Mouse (Mus musculus) hematopoietic stem cell, adult 5-6 weeks (primary cell): Measurements from ENCODE around the gene Dhx34. TPM values are rescaled to one million over a fixed set of nuclear protein-coding genes. Genes with fewer than 3 reads are reported as not detected.
A peak's percentile ranks its signal among the peaks of the same experiment; 100 is the strongest.

Source experiments
- ATAC-seq, 2 experiments: fragments of 125-278 bp in 1 of 2; replicated peaks in 1 of 2; 2 replicates each; pipeline ENCODE4 v1.8.0; 2016 to 2017; ENCODE audit warnings: inconsistent platforms in 2 of 2, mild to moderate bottlenecking in 2 of 2, moderate number of reproducible peaks in 2 of 2, low read depth in 1 of 2, moderate TSS enrichment in 1 of 2; ENCODE audit not compliant: low FRiP score in 2 of 2, poor library complexity in 2 of 2, severe bottlenecking in 2 of 2, insufficient read depth in 1 of 2, low TSS enrichment in 1 of 2
- total RNA-seq: library from RNA; stranded (forward); fragments of 172-1452, 232-1000 nt; gene quantifications from 2 replicates; pipeline ENCODE4 v1.2.3, GENCODE M21; 2017

The Dhx34 gene
- total RNA-seq, 1 experiment from 2014 or later: 9.7 TPM

DNA sequence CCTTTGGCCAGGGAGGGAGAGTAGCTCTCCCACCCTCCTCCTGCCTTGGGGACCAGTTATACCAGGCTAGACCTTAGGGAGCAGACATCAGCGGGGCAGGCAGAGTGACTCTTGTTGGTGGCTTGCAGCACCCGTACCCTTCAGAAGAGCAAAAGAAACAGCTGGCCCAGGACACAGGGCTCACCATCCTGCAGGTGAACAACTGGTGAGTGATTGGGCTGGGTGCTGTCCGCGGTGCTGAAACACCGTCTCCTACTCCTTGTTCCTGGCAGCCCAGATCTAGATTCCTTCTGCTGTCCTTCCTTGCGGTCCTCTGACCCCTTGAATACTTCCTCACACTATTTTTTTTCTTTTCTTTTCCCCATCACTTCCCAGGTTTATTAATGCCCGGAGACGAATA is 38.2 kb downstream of the Dhx34 start:
- ATAC-seq: peak; percentile 46 to 88; a peak in 3 of 4 replicates

DNA sequence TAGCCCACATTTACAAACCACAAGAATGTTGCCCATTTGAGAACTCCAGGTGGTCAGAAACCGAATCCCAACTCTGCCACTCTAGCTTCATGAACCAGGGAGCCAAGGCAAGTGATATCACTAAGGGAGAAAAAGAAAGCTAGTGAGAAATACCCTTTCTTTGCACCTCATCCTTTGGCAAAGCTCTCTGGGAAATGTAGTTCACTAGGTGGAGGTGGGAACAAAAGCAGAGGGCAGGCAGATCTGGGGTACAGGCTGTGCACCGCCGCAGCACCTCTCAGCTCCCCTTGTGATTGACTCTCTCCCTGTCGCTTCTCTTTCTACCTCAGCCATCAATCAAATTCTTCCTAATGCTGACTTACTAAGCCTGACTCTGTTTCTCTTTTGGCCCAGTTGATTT is 43.7 kb downstream of the Dhx34 start:
- ATAC-seq: 0 out of 4 replicates have a peak, but pooled peaks of 1 of the 2 experiments have one; percentile 7

DNA sequence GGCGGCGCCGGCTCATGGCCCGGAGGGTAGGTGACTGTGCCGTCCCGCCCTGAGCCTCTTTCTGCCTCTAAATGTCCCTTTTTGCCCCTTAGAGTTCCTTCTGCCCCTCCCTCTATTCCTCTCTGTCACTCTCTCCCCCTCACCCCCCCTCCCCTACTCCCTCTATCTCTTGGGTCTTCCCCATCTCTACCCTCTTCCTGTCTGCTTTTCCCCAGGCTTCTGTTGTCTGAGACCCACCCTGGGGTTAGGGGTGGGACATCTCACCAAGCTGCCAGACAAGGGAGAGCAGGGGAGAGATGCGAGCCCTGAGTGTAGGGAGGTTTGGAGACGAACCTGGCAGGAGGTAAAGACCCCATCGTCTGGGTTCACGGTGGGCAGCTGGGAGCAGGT is 46.3 kb downstream of the Dhx34 start:
- no peak for ATAC-seq

DNA sequence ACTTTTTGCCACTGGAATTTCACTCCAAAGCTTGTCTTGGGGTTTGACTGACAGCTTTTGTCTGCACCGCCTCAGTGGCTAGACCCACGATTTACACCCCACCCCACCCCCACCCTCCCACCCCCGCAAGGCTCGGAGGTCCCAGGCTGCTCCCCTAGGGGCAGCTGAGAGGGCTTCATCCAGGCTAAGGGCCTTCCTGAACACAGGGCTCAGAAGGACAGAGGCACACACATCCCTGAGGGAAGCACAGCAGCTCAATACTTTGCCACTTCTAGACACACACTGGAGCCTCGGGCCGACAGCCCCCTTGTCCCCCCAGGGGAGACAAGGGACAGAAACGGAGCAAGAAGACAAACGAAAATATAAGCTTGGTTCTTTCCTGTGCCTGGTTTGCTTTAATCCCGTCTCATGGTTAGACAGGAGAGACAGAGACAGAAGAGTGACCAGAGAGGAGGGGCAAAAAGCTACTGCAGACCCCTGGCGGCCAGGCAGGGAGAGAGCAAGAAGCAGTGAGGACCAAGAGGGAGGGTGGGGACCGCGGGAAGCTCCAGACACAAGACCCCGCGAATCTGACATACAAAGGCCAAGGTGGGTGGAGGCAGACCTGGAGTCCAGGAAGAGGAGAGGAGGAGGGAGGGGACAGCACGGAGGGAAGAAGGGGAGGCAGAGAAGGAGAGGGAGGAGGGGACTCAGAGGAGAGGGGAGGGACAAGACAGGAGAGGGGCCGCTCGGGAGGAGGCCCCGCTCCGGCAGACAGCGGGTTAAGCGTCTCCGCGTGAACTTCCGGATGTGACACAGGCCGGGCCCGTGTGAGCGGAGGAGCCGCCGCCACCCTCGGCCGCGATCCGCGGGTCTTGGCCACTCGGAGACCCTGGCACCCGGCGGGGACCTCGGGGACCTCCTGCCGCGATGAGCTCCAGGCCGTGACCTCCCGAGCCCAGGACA is 47.0 kb downstream of the Dhx34 start, which contains the start of gene Meis3:
Gene Meis3, plus strand, starts transcription at position 494 of the 945 bp plus-strand sequence.
- peak; percentile 46 to 47; a peak in 3 of 4 replicates for ATAC-seq

DNA sequence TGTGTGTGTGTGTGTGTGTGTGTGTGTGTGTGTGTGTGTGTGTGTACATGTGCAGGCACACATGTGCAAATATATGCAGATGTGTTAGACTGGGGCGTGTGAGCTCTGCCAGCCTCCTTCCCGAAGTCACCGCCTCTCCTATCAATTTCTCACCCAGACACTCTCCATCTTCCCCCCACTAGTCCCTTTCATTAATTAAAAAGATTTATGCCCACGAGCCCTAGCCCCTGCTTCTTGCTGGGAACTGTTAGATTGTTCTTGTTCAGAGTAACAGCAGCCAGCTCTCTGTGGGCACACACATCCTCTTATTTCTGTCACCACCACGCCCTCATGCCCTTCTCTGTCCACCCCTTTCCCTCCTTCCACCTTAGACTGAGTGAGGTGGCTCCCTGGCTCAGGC is 48.7 kb downstream of the Dhx34 start:
- no peak for ATAC-seq

DNA sequence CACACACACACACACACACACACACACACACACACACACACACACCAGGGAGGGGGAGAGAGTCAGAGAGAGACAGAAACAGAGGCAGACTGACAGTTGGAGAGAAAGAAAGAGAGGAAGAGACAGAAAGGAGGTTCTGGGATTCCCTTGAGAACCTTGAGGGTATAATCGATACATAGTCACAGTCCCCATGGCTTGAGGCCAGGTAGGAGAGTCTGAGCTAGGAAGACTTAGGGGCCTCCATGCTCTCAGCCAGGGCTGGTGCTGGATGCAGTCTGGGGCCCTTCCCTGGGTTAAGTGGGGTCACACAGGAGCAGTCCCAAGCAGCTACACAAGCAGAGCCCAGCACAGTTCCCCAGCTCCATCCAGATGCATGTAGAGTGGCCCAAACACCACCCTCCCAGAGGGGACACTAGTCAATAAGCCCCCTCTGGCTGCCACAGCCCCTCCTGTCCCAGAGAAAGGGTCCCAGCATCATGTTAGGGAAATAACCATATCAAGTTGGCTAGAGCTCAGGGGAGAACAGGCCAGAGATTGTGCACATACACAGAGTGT is 49.2 kb downstream of the Dhx34 start:
- no peak for ATAC-seq

DNA sequence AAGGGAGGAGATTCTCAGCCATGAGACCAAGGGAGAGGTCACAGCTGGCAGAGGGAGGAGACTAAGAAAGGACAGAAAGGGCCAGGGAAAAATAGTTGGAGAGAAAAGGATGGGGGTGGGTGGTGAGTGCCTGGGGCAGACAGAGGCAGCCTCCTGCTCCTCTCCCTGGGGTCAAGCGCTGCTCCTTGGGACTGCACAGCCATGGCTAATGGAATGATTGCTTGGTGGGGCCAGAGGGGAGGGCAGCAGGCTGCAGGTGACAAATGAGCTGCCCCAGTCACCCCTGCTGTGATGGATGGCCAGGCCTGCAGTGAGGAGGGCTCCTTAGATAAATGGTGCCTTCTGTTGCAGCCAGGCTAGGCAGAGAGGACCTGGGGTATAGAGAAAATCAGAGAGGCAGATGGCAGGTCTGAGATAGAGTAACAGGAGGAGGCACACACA is 49.7 kb downstream of the Dhx34 start:
- ATAC-seq: no peak

DNA sequence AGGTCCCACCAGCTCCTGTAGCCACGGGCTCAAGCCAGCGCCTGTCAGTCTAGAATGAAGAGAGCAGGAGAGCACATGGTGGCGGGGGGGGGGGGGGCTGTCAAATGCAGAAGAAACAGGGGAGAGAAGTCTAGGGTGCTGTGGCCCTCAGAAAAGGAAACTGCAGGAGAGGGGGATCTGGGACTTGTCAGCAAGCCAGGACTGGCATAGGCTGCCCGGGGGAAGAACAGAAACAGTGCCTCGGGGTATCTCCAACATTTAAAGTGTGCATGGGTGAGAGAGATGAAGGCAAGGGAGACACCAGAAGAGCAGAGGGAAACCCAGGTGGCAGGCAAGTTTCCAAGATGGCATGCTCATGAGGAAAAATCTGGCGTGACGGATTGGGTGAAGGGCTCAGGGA is 59.8 kb downstream of the Dhx34 start:
- no peak for ATAC-seq

DNA sequence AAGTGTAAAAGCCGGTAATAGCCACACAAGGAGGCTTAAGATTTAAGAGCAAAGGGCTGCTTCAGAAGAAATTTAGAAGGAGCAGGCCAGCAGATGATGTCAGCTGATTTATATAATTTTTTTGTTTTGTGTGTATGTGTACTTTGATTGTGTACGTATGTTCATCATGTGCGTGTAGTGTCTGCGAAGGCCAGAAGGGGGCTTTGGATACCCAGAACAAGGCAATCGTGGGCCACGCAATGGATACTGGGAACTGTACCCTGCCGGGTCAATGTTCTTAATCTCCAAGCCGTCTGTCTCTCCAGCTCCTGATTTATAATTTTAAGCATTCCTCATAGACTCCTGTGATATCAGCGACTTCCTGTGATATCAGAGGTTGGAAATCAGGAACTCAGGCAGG is 60.5 kb downstream of the Dhx34 start:
- ATAC-seq: no peak

DNA sequence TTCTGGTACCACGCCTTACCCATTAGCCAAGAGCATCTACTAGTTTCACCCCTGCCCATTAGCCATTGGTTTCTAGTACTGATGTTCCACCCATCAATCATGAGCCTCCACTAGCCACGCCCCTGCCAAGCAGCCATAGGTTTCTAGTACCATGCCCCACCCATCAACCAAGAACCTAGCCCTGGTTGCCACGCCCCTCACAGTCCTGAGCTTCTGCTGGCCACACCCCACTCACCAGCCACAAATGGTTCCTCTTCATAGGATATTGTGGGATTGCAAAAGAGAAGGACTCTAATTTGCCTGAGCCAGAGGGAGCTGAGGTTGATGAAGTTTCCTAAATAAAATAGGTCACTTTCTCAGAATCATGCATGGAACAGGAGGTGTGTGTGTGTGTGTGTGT is 61.1 kb downstream of the Dhx34 start:
- no peak; a peak in 1 of 4 replicates for ATAC-seq

DNA sequence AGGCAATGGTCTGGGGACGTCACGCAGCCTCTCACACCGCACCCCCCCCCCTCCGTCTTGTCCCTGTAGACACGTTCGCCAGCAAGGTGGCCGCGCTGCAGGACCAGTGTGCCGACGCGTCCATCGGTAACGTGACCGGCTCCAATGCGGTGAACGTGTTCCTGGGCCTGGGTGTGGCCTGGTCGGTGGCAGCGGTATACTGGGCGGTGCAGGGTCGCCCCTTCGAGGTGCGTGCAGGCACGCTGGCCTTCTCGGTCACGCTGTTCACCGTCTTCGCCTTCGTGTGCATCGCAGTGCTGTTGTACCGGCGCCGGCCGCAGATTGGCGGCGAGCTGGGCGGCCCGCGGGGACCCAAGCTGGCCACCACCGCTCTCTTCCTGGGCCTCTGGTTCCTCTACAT is 63.1 kb downstream of the Dhx34 start:
- ATAC-seq: 0 out of 4 replicates have a peak, but pooled peaks of 1 of the 2 experiments have one; percentile 39

DNA sequence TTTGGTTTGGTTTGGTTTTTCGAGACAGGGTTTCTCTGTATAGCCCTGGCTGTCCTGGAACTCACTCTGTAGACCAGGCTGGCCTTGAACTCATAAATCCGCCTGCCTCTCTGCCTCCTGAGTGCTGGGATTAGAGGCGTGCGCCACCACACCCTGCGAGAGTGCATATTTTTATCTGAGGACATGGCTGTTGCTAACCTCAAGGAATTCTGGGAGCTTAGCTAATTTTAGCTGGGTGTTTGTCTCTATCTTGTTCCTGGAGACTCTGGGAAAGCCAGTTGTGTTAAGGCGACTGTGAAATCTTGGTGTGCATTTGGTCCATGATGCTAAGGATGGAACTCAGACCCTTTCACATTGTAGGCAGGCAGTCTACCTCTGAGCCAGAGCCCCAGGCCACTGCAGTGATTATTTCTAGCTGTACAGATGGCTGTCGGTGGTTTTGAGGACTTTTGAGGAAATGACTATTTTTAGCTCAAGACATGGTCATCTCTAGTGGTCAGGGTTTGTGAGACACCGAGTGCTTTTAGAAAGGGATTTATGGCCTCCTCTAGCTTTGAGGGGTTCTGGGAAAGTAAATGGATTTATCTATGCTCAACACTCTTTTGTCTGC is 65.6 kb downstream of the Dhx34 start:
- no peak for ATAC-seq

DNA sequence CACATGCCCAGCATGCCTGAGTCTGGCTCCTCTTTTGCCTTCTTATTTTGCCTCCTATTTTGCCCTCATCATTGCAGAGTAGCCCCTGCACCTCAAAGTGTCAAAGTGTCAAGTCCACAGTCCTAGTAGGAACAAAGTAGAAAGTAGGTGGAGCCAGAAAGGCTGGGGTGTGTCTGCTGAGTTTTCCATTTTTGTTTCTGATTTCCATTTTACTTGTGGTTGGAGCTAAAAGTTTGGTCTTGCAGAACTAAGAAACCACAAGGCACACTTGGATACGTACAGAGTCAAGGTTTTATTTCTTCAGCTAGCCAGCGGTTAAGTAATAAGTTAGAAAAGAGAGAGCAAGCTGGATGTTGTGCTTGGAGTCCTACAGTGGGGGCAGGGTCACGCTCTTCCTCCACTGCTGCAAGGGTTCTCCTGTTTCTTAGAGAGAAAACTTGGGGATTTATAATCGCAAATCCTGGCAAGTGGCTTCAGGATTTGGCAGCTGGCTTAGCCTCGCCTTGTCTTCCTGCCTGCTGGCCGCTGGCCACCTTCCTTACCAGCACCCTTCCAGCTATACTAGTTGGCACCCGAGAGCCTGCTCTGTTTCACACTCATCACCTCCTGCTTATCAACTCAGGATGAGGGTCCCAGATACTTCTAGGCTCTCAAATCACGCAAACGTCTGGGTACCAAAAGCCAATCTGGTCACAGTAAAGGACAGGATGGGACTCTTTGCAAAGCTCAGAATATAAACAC is 66.5 kb downstream of the Dhx34 start:
- ATAC-seq: no peak

DNA sequence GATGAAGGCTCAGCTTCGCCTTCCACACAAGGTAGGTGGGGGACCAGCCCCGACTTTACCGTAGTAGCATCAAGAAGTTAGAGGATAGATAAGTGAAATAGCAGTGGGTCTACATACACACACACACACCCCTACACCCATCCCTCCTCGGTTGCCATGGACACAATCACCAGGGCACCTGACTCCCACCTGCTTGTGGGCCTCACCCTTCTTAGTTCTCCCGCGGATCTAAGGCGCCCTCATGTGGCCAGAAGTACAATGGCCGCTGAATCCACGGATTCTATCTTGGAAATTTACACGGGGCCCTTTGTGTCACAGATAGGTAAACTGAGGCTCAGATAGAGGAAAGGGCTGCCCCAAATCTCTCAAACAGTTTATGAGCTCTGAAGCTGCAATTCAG is 68.3 kb downstream of the Dhx34 start:
- peak; percentile 59 to 69 for ATAC-seq

DNA sequence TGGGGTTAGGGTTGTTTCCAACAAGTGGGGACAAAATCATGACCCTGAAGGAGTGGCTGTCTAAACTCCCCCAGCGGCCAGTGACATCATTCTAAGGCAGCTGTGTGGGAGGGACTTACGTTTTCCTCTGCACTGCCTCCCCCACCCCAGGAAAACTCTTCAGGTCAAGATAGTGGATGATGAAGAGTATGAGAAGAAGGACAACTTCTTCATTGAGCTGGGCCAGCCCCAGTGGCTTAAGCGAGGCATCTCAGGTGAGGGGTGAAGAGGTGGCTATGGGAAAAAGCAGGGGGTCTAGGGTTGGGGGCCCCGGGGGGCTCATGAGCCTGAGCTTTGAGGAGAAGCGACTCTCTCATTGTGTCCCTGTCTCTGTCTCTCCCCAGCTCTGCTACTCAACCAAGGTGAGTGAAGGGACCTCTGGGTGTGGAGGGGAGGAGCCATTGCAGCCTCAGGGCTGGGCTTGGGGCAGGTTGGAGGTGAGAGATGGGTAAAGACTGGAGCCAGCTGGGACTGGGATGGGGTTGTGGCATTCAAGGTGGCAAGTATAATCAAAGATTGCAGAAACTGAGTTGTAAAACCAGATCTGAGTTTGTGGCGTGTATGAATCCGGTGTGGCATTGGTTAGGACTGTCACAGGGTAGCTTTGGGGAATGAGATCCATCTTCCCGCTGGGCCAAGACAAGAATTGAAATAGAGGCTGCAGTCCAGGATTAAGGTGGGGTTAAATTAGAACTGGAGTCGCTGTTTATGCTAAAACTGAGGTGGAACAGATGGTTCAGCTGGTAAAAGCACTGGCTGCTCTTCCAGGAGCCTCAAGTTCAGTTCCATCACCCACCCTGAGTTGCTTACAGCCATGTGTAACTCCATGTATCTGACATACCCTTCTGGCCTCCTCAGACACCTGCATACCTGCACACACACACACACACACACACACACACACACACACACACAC is 71.4 kb downstream of the Dhx34 start:
- ATAC-seq: no peak

DNA sequence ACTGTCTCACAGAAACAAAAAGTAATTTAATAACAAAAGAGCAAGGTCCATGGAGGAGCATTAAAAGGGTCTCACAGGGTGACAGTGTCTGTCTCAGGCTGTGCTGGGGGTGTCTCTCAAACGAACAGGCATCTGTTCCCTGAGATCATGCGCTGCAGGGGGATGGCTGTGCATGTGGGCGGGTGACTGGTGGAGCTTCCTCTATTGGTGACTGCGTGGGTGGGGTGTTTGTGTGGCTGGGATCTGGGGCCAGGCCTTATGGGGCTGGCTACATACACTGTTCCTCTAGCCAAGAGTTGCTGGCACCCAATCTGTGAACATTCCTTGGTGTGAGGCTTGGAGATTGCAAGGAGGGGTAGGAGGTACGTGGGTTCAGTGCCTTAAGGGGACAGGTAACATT is 72.6 kb downstream of the Dhx34 start:
- ATAC-seq: no peak
